Mouse (Mus musculus) natural killer cell, adult 2 months (primary cell): ENCODE results near the gene Limk1.
A peak's percentile ranks its signal among the peaks of the same experiment; 100 is the strongest.

Experiments used
- DNase-seq, 2 experiments: peaks; one replicate each; pipeline ENCODE4 v3.0.0; 2022; ENCODE audit warnings: low spot score in 2 of 2

Limk1 gene

DNA sequence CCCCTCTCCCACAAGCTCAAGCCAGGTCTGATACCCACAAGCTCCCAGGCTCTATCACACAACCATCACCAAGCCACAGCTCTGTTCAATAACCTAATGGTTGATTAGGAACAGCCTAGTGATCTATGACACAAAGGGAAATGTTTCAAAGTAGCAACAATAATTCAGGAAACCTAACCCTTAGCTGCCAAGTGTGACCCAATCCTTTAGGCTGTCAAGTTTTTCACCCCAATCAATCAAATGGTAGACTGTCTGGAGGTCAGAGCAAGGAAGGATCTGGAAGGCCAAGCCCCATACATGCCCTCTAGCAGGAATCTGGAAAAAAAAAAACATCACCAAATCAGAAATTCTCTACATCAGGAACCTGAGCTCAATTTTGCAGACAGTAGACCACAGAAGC, 57.6 kb downstream of the Limk1 start:
- DNase-seq, result no peak

DNA sequence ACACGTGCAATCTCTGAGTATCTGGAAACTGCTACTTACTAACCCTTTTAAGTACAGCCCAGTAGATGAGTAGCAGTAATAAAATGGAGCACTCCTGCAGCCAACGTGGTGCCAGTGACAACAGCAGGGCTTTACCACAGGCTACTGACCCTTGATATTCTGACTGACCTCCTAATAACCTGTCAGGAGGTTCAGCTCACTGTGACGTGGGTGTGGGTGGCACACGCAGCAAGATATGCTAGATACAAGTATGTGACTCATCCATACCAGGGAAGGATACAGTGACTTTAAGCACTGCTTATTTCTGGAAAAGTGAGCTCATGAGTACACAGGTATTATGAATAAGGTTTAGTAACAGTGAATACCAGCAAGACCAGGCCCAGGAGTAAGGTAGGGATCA, 58.9 kb downstream of the Limk1 start:
- DNase-seq, result peak in 1 of 2 experiments; percentile 38

DNA sequence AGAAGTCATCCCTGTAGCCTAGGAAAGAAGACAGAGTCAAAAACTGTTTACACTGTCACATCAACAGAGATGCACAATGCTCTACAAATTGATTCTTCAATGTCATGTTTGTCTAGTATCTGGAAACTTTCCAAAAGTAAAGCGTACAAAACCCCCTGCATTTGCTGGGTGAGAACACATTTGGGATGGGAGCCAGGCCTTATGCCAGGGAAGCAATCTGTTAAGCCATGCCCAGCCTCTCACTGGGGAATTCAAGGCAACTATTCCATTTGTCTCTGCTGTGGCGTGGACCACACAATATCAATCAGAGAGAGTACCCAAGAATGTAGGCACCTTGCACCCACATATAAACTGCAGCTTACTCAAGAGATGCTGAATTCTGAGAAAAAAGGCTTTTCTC, 66.3 kb downstream of the Limk1 start:
- no peak for DNase-seq

DNA sequence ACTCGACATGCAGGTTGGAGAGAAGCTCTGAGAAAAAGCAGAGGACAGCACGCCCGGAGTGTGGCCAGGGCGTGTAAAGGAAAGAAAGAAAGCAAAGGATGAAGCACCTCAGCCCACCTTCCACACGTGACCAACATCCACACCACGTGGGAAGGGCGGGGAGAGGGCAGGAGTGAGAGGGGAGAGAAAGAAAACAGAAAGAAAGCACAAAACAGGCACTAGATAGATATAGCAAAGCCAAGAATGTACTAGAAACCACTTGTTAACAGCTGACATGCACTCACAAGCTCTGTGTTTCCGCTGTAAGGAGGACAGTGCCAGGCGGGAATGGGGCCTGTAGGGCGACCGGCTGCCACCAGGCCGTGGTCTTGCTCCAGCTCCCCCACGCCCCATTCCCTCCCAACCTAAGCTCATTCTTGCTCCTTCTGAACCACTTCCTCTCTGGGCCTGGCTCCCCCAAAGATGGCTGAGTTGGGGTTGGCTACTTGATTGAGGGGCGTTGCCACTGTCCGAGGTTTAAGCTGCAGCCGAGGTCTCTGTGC, 67.2 kb downstream of the Limk1 start:
- DNase-seq, result no peak

DNA sequence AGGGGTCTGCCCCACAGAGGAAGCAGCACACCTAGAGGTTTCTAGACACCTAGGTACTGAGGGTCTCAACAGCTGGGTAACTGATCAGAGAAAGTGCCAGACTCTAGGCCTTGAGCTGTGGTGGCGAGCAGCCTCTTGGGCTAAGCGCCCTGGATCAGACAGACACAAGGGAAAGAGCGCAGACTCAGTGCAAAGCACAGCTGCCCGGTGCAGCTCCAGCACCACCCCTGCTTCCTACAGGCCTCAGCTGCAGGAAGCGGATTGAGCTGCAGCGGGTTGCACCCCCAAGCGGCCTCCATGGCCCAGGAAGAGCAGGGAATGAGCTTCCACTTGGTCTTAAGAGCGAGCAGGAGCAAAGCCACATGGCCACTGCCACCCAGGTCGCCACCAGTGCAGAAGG, 67.9 kb downstream of the Limk1 start:
- no peak for DNase-seq

DNA sequence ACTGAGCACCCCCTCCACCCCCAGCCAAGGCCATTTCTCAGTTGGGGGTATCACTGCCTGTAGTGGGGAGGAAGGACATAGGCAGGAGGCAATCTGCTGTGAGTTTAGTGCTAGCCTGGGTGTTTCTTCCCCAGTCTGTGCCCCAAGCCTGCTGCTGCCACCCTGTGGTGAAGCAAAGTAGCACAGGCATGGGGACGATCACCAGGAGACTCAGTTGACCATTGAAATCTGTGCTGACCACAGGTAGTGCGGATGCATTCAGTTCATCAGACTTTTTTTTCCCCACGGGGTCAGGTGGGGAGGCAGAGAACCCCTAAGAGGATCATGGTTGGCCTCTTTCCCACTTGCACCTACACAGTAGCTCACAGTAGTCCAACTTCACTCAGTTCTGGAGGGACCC, 71.3 kb downstream of the Limk1 start:
- peak; percentile 74 to 76 for DNase-seq

DNA sequence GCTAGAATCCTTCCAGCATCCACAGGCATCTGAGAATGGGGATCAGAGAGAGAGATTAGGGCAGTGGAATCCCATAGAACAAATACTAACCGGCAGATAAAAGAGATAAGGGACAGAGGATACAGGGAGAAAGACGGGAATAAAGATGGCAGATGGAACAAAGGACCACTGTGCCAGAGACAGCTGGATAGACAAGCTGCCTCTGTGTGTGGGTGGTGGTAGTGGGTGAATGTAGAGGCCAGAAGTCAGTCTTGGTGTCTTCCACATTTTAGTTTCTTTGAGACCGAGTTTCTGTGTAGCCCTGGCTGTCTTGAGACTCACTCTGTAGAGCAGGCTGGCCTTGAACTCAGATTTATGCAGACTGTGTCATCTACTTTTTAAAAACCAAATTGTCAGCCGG, 72.6 kb downstream of the Limk1 start:
- DNase-seq, result no peak

DNA sequence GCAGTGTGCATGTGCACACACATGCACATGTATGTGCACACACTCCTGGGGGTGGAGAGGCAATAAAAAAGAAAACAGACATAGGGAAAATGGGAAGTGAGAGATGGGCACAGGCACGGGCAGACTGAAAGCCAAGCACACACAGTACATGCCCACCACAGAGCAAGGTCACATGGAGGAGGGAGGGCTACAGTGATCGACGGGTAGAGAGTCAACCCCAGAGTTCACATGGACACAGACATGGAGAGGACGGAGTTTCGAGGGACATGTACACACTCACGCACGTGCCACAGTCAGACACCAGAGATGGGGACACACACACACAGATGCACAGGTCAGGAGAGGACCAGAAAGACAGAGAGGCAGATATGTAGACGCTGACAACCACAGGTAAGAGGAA, 73.0 kb downstream of the Limk1 start:
- no peak for DNase-seq

DNA sequence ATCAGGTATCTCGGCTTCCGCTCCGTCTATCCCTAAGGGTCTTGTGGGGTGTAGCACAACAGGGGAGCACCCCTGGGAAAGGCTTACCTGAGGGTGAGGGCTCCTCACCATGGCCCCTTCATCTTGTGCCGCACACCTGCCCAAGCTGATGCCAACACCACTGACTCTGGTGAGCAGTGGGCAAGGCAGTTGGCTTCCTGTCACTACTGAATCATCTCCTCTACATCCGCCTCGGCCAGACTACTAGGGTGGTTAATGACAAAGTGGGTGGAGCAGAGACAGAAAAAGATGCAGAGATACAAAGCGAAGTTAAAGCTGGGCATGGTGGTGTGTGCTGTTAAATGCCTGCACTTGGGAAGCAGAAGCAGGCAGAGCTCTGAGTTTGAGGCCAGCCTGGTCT, 73.6 kb downstream of the Limk1 start, which contains the start of gene Lat2:
Lat2 (minus strand) TSS at position 224 of the 400 bp plus-strand sequence.
- peak; percentile 71 to 73 for DNase-seq

DNA sequence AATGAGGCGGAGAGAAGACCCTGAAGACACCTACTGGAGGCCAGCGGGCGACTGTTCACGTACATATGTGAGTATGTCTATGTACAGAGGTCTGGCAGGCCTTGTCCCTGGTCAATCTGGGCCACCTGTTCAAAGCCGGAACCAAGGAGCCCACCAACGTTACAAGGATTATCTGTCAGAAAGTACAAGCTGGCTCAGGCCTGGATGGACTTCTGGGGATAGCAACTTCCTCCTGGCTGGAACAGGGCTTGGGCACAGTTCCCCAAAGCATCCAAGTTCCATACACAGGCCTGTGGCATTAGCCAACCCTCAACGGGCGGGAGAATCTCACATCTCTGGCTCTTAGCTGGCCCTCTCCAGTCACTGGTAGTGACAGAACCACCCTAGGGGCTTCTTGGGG, 74.1 kb downstream of the Limk1 start:
- no peak for DNase-seq

DNA sequence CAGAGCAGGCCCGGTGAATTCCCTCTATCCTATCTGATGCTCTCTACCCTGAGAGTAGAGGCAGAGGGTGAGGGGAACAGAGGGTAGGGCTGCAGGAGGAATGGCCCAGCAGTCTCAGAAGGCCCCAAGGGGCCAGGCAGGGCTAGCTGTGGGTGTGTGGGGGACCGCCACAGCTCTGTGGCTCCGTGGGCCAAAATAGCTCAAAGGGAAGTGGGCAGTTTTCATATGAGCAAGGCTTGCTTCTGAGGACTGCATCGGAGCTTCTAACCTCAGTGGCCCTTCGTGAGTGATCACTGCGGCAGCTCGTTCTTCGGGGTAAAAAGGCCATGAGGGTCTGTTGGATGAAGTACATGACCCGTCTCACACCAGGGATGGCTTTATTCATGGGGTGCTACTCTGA, 74.7 kb downstream of the Limk1 start:
- peak; percentile 63 to 72 for DNase-seq

DNA sequence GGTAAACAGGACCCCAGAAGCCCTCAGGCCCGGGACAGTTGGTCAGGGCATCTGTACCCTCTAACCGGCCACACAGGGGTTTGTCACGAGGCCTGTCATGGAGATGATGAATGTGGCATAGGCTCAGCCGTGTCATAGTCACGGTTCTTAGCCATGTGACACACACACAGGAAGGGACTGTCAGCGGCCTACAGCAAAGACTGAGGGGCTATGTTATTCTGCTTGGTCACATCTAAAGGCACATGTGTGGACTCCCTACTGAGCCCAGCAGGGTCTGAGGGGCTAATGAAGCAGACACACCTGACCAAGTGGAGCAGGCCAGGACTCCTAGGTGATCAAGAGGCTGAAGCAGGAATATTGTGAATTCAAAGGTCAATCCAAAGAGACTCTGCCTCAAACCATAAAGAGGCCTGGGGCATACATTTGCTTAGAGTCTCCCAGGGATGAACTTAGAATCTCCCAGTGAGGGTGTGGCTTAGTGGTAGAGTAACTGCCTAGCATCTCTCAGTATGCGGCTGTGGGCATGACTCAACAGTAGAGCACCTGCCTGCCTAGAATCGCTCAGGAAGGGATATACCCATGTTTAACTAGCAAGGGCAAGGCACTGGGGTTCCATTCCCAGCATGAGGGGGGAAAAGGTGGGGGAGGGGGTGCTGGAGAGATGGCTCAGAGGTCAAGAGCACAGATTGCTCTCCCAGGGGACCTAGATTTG, 76.4 kb downstream of the Limk1 start:
- DNase-seq, result peak; percentile 68 to 71

DNA sequence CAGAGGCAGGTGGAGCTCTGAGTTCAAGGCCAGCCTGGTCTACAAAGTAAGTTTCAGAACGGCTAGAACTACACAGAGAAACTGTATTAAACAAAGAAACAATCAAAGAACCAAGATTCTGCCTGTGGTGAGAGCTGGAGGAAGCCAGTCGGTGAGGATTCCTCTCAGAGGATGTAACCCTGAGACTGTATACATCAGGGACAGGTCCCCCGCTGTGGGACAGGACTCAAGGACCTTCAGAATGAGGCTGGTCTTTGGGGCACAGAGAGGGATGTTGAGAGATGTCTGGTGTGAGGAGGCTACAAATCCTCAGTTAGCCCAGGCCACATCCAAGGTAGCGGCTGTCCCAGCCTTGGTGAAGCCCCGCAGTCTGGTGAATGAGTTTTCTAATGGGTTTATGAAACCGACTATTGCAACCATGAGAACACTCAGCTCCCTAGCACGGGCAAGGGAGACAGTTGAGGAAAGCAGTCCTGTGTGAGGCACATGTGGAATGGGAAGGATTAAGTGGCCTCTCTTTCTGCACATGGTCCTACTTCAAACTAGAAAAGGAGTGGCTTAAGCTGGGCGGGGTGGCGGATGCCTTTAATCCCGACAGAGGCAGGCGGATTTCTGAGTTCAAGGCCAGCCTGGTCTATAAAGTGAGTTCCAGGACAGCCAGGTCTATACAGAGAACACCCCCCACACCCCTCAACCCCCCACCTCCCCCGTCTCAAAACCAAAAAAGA, 78.3 kb downstream of the Limk1 start:
- DNase-seq, result no peak

DNA sequence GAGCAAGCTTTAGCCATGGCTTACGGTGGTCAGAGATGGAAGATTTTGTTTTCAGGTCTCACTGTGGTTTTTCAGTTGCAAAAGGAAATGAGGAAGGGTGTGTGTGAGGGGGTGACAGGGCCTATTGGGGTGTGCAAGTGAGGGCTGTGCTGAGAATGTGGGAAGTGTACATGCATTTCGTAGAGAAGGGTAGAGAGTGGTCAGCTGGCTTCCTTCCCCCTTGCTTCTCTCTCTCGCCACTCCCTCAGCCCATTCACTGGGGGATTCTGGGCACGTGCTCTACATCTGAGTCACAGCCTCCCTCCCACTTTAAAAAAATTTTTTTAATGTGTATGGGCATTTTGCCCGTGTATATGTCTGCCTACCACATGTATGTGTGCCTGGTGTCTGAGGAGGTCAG, 81.3 kb downstream of the Limk1 start:
- DNase-seq, result peak; percentile 74 to 76

DNA sequence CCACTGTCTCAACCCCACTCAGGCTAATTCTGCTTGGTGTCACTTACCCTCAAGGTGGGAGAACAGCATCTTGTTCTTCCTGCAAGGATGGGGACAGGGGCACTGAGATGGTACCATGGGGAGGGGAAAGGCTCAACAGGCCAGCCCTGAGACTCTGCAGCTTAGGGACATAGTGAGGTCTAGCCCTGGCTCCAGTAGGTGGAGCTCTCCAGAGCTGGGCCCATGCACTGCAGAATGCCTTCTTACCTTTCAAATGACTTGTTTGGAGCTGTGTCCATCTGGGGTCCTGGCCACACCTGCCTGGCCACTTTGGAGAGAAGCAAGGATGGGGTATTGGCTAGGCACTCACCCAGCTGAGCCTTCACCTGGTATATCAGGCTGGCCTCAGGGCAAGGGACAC, 82.1 kb downstream of the Limk1 start:
- no peak for DNase-seq
